Mouse (Mus musculus): Measurements from ENCODE around the gene Adgre5. TPM values are rescaled to one million over a fixed set of nuclear protein-coding genes. Genes with fewer than 3 reads are reported as not detected.

The Adgre5 gene
- 77.6 and 78.2 TPM in 2 replicates for polyA plus RNA-seq (2015; fragmentation: Nextera tagmentation; extraction: Ambion mirVana)

DNA sequence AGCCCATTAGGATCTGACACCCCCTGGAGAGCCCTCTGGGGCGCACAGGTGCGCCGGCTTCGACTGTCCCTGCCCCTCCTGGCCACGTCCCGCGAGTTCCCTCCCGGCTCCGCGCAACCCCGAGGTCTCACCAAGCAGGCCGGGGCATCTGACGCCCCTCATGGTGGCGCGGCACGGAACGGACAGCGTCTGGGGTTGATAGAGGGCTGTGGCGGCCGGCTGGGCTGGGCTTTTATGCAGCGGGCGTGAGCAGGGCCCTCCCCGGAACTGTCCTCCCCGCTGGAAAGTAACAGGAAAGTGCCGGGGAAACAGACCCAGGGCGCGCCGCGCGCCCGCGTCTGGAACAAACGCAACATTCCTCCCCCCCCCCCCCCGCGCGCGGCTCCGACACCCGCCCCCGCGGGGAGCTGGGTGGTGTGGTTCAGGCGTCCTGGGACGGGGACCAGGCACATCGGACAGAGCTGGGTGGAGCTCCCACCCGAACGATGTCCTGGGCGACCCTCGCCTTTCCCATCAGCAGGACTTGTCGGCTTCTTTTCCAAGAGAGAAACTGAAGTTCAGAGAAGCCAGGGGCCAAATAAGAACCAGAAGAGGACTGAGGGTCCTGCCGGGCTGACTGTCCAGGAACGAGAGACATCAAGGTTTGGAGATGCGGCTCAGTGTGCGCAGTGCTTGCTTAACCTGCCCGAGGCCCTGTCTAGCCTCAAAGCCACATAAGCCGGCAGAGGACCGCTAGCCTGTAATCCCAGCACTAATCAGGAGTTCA lies at the start of gene Adgre5:
TSS of gene Adgre5 (minus strand) at position 351 of the 766 bp plus-strand sequence.
- WGBS = under 1% methylated on average over 46 of the region's 56 CpGs
- peak within 1 kb of the TSS; percentile 66 for H3K4me3 ChIP-seq (ENCODE audit: low read length)
- peak within 1 kb of the TSS; percentile 75 for H3K4me2 ChIP-seq (ENCODE audit: low read depth, low read length)
- peak within 1 kb of the TSS; percentile 94 for H3K27ac ChIP-seq (ENCODE audit: low read length)
- peaks cover 31% of the 10 kb centered on the region for H3K4me1 ChIP-seq (replicated peaks; ENCODE audit: control insufficient read depth, insufficient read depth, low read length)
- ATAC-seq (ENCODE audit: low read depth) = peak; percentile 90
- no peaks in the 10 kb centered on the region for H3K9me3 ChIP-seq (ENCODE audit: control insufficient read depth, low read length)
- H3K36me3 ChIP-seq (ENCODE audit: control insufficient read depth, insufficient read depth, low read length) = no peaks in the 10 kb centered on the region
- peak within 1 kb of the TSS; percentile 77 for H3K9ac ChIP-seq (ENCODE audit: low read length)
- H3K27me3 ChIP-seq (ENCODE audit: control insufficient read depth, insufficient read depth, low read depth, low read length) = no peaks in the 10 kb centered on the region; the same call in 1 of the 2 replicates

DNA sequence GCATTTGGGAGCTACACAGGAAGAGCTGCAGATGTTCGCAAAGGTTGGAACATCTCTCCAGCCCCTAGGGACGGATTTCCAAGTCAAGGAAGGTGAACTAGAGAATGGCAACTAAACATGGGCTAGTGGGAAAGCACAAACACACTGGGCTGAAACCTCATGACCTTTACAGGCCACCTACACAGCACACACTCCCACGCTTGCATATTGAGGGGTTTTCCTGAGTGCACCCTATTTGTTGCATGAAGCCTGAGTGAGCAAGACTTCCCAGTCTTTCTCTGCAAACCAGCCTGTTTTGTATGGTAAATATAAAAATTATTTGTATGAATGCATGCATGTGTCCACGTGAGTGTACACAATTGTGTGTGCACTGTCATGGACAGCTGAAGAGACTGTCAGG lies 48.7 kb upstream of the Adgre5 start:
- ATAC-seq (ENCODE audit: low read depth) = no peak
- no peaks in the 10 kb centered on the region for H3K27me3 ChIP-seq (ENCODE audit: control insufficient read depth, insufficient read depth, low read depth, low read length)
- no peaks in the 10 kb centered on the region for H3K9me3 ChIP-seq (ENCODE audit: control insufficient read depth, low read length)
- no peak overlapping the region for H3K27ac ChIP-seq (ENCODE audit: low read length)
- H3K4me2 ChIP-seq (ENCODE audit: low read depth, low read length) = no peak overlapping the region
- no peaks in the 10 kb centered on the region for H3K36me3 ChIP-seq (ENCODE audit: control insufficient read depth, insufficient read depth, low read length)
- H3K4me1 ChIP-seq (replicated peaks; ENCODE audit: control insufficient read depth, insufficient read depth, low read length) = peaks cover 7% of the 10 kb centered on the region
- H3K4me3 ChIP-seq (ENCODE audit: low read length) = no peak overlapping the region
- no peak overlapping the region for H3K9ac ChIP-seq (ENCODE audit: low read length)
- WGBS = 65% methylated on average over 4 of the region's 4 CpGs

- Histone ChIP-seq H3K27ac (ENCODE audit: low read length) (peak overlapping the region; percentile 87), H3K36me3 (ENCODE audit: control insufficient read depth, insufficient read depth, low read length) (no peaks in the 10 kb centered on the region), H3K9ac (ENCODE audit: low read length) (peak overlapping the region; percentile 24; the same call in 1 of the 2 replicates), H3K4me3 (ENCODE audit: low read length) (no peak overlapping the region), H3K9me3 (ENCODE audit: control insufficient read depth, low read length) (no peaks in the 10 kb centered on the region), H3K27me3 (ENCODE audit: control insufficient read depth, insufficient read depth, low read depth, low read length) (no peaks in the 10 kb centered on the region), H3K4me2 (ENCODE audit: low read depth, low read length) (no peak overlapping the region; the same call in 1 of the 2 replicates), H3K4me1 (replicated peaks; ENCODE audit: control insufficient read depth, insufficient read depth, low read length) (peaks cover 14% of the 10 kb centered on the region)
- WGBS = 27% methylated on average over 10 of the region's 10 CpGs
- peak; percentile 87 for ATAC-seq (ENCODE audit: low read depth)
Observed at GRCm38 (mm10) chr8:83785046-83785445, 43.9 kb upstream of the Adgre5 start.

DNA sequence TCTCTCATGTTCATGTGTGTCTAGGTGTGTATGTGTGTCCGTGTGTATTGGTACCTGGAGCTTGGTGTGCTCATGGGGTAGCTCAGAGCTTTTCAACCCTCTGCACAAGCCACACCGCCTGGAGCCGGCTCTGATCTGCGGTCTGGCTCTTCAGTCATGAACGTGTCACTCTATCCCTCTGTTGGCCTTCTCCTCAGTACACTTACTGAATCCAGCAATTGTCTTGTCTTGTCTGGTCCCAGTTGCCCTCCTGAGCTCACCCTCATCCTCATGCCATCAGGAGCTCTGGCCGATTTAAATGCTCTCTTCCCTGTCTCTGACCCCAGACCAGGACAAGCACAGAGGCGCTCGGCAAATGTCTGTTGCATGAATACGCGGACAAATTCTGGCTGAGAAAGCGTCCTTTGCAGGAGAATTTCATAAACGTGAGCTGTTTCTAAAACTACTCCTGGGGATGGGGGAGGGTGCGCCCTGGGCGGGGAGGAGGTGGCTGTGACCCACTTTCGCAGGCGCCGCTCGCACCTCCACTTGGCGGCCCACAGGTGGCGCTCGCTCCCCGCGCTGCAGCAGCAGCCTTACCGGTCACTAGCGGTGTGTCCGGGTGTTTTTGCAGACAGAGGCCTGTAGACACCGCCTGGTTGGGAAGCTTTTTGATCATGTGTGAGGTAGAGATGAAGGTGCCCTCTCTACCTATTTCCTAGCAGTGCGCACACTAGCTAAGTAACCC lies 41.9 kb upstream of the Adgre5 start:
- Histone ChIP-seq H3K27me3 (ENCODE audit: control insufficient read depth, insufficient read depth, low read depth, low read length) (no peaks in the 10 kb centered on the region), H3K36me3 (ENCODE audit: control insufficient read depth, insufficient read depth, low read length) (no peaks in the 10 kb centered on the region), H3K27ac (ENCODE audit: low read length) (no peak overlapping the region), H3K4me2 (ENCODE audit: low read depth, low read length) (peak overlapping the region; percentile 33; the same call in 1 of the 2 replicates), H3K9ac (ENCODE audit: low read length) (peak overlapping the region; percentile 43; the same call in 1 of the 2 replicates), H3K9me3 (ENCODE audit: control insufficient read depth, low read length) (no peaks in the 10 kb centered on the region), H3K4me3 (ENCODE audit: low read length) (no peak overlapping the region), H3K4me1 (replicated peaks; ENCODE audit: control insufficient read depth, insufficient read depth, low read length) (peaks cover 20% of the 10 kb centered on the region)
- ATAC-seq (ENCODE audit: low read depth) = peak; percentile 76
- 16% methylated on average over 28 of the region's 28 CpGs for WGBS

DNA sequence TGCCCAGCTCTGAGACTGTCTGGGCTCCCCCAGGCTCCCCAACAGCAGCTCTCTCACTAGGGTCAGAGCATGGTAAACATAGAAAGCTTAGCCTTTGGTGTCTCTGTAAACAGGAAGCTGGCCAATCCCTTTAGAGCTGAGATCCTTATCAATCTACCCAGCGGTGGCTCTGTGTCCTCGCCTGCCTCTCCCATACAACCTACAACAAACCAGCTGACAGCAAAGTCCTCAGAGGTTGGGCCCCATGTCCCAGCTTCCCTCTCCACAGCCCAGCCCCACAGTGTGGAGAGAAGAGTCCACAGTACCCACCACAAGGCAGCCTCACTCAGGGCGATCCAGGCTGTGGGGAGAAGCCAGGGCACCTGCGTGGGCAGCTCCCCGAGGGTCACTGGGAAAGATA lies 38.5 kb upstream of the Adgre5 start:
- H3K9me3 ChIP-seq (ENCODE audit: control insufficient read depth, low read length) = no peaks in the 10 kb centered on the region
- ATAC-seq (ENCODE audit: low read depth) = peak; percentile 35
- H3K27ac ChIP-seq (ENCODE audit: low read length) = peak overlapping the region; percentile 40
- H3K27me3 ChIP-seq (ENCODE audit: control insufficient read depth, insufficient read depth, low read depth, low read length) = no peaks in the 10 kb centered on the region
- 25% methylated on average over 5 of the region's 5 CpGs for WGBS
- H3K9ac ChIP-seq (ENCODE audit: low read length) = no peak overlapping the region
- no peak overlapping the region for H3K4me2 ChIP-seq (ENCODE audit: low read depth, low read length)
- no peaks in the 10 kb centered on the region for H3K36me3 ChIP-seq (ENCODE audit: control insufficient read depth, insufficient read depth, low read length)
- peaks cover 11% of the 10 kb centered on the region for H3K4me1 ChIP-seq (replicated peaks; ENCODE audit: control insufficient read depth, insufficient read depth, low read length)
- H3K4me3 ChIP-seq (ENCODE audit: low read length) = no peak overlapping the region

GRCm38 (mm10) chr8:83778051-83778450 lies 36.9 kb upstream of the Adgre5 start:
- Histone ChIP-seq H3K4me1 (replicated peaks; ENCODE audit: control insufficient read depth, insufficient read depth, low read length) (peaks cover 12% of the 10 kb centered on the region), H3K4me2 (ENCODE audit: low read depth, low read length) (no peak overlapping the region), H3K36me3 (ENCODE audit: control insufficient read depth, insufficient read depth, low read length) (no peaks in the 10 kb centered on the region), H3K27me3 (ENCODE audit: control insufficient read depth, insufficient read depth, low read depth, low read length) (no peaks in the 10 kb centered on the region), H3K9me3 (ENCODE audit: control insufficient read depth, low read length) (no peaks in the 10 kb centered on the region), H3K9ac (ENCODE audit: low read length) (no peak overlapping the region), H3K27ac (ENCODE audit: low read length) (no peak overlapping the region), H3K4me3 (ENCODE audit: low read length) (no peak overlapping the region)
- WGBS = 73% methylated on average over 3 of the region's 3 CpGs
- ATAC-seq (ENCODE audit: low read depth) = no peak

- H3K4me3 ChIP-seq (ENCODE audit: low read length) = no peak overlapping the region
- no peak overlapping the region for H3K9ac ChIP-seq (ENCODE audit: low read length)
- no peak for ATAC-seq (ENCODE audit: low read depth)
- H3K36me3 ChIP-seq (ENCODE audit: control insufficient read depth, insufficient read depth, low read length) = no peaks in the 10 kb centered on the region
- no peaks in the 10 kb centered on the region for H3K9me3 ChIP-seq (ENCODE audit: control insufficient read depth, low read length)
- peaks cover 18% of the 10 kb centered on the region; the same call in 1 of the 2 replicates for H3K4me1 ChIP-seq (replicated peaks; ENCODE audit: control insufficient read depth, insufficient read depth, low read length)
- H3K27me3 ChIP-seq (ENCODE audit: control insufficient read depth, insufficient read depth, low read depth, low read length) = no peaks in the 10 kb centered on the region
- H3K27ac ChIP-seq (ENCODE audit: low read length) = no peak overlapping the region
- 41% methylated on average over 4 of the region's 4 CpGs for WGBS
- H3K4me2 ChIP-seq (ENCODE audit: low read depth, low read length) = no peak overlapping the region
Observed at GRCm38 (mm10) chr8:83776632-83777031, 35.5 kb upstream of the Adgre5 start.

DNA sequence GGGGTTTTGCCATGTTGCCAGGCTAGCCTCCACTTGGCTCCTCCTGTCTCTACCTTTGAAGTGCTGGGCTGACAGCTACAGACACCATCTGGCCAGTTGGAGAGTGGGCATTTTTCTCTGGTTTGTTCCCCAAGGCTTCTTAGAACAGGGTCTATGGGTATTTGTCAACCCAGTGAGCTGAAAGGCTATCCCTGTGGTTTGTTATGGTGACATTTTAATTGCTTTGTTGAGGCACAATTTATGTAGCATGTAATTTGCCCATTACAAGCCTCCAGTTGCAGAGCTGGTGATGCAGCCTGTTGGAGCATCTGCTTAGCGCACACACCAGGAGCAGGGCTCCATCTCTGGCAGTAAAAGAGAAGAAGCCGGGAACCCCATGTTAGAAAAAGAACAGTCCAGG lies 33.1 kb upstream of the Adgre5 start:
- Histone ChIP-seq H3K9me3 (ENCODE audit: control insufficient read depth, low read length) (no peaks in the 10 kb centered on the region), H3K4me3 (ENCODE audit: low read length) (no peak overlapping the region), H3K27me3 (ENCODE audit: control insufficient read depth, insufficient read depth, low read depth, low read length) (no peaks in the 10 kb centered on the region), H3K4me1 (replicated peaks; ENCODE audit: control insufficient read depth, insufficient read depth, low read length) (peaks cover 14% of the 10 kb centered on the region; the same call in 1 of the 2 replicates), H3K9ac (ENCODE audit: low read length) (no peak overlapping the region), H3K4me2 (ENCODE audit: low read depth, low read length) (no peak overlapping the region), H3K27ac (ENCODE audit: low read length) (no peak overlapping the region), H3K36me3 (ENCODE audit: control insufficient read depth, insufficient read depth, low read length) (no peaks in the 10 kb centered on the region)
- ATAC-seq (ENCODE audit: low read depth) = no peak
- 91% methylated on average over 2 of the region's 2 CpGs for WGBS

DNA sequence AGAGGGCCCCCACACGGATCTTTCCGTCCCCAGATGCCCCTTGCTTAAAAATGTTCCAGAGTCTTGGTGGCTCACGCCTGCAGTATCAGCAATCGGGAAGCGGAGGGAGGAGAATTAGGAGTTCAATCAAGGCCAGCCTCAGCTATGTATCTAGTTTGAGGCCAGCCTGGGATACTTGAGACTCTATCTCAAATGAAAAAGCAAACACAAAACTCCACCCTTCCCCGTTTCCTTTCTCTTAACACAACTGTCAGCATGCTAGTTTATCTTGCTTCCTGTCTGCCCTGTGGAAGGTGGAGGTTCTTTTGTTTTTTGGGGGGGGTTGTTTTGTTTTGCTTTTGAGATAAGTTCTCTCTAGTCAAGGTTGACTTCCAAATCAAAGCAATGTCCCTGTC lies 32.3 kb upstream of the Adgre5 start:
- Histone ChIP-seq H3K9me3 (ENCODE audit: control insufficient read depth, low read length) (no peaks in the 10 kb centered on the region), H3K9ac (ENCODE audit: low read length) (peak overlapping the region; percentile 48; the same call in 1 of the 2 replicates), H3K27ac (ENCODE audit: low read length) (peak overlapping the region; percentile 72)

More for the DNA sequence above, 32.3 kb upstream of the Adgre5 start:
- peaks cover 16% of the 10 kb centered on the region; the same call in 1 of the 2 replicates for H3K4me1 ChIP-seq (replicated peaks; ENCODE audit: control insufficient read depth, insufficient read depth, low read length)
- H3K27me3 ChIP-seq (ENCODE audit: control insufficient read depth, insufficient read depth, low read depth, low read length) = no peaks in the 10 kb centered on the region
- H3K4me2 ChIP-seq (ENCODE audit: low read depth, low read length) = peak overlapping the region; percentile 63
- WGBS = 21% methylated on average over 6 of the region's 6 CpGs
- H3K4me3 ChIP-seq (ENCODE audit: low read length) = peak overlapping the region; percentile 44
- 0 out of 2 replicates have a peak, but pooled peaks have one; percentile 3 for ATAC-seq (ENCODE audit: low read depth)
- no peaks in the 10 kb centered on the region for H3K36me3 ChIP-seq (ENCODE audit: control insufficient read depth, insufficient read depth, low read length)
